12 mouse cellular contexts compared by ENCODE assay signal in genomic region chr13:73490564-73491170, GRCm38 (mm10). TPM values are rescaled to one million over a fixed set of nuclear protein-coding genes. Genes with fewer than 3 reads are reported as not detected.
DNase-seq lines count a peak whose midpoint lies in the region; ATAC-seq and TF ChIP-seq lines count a peak whose summit lies in the region.
"Had no signal": no experiment of that assay in that cellular context is flagged by ENCODE, and none has a peak within 500 bp of the region (broad histone marks: within the 10 kb centered on the region; RNA-seq: fewer than 3 reads in every experiment).

No protein-coding gene starts in this region.

- no peak overlapping the region for H3K9ac ChIP-seq in neural tube, embryonic 13.5 days
- H3K9ac ChIP-seq in neural tube, embryonic 15.5 days (replicated peaks), result no peak overlapping the region
- H3K9ac ChIP-seq: heart, embryonic 15.5 days had no signal

- no peaks in the 10 kb centered on the region for H3K27me3 ChIP-seq in neural tube, embryonic 13.5 days
- H3K27me3 ChIP-seq in neural tube, embryonic 15.5 days (replicated peaks), result no peaks in the 10 kb centered on the region
- no peaks in the 10 kb centered on the region for H3K27me3 ChIP-seq in cerebellum, adult 2 months (ENCODE audit: control insufficient read depth, insufficient read depth, low read length)
- H3K27me3 ChIP-seq: heart, embryonic 15.5 days had no signal

- no peaks in the 10 kb centered on the region for H3K9me3 ChIP-seq in neural tube, embryonic 13.5 days
- H3K9me3 ChIP-seq in neural tube, embryonic 15.5 days (replicated peaks), result no peaks in the 10 kb centered on the region
- H3K9me3 ChIP-seq: heart, embryonic 15.5 days had no signal

- H3K79me2 ChIP-seq in macrophage (ENCODE audit: inconsistent target), result no peaks in the 10 kb centered on the region

- ATAC-seq in neural tube, embryonic 13.5 days (ENCODE audit: low read depth), result 0 out of 2 replicates have a peak, but pooled peaks have one; percentile 63
- no peak for ATAC-seq in neural tube, embryonic 15.5 days (ENCODE audit: low FRiP score)

- TF ChIP-seq CTCF in cerebellum, adult 2 months (IDR thresholded peaks at IDR 0.05; ENCODE audit: borderline replicate concordance, insufficient read depth, low read depth, low read length), result no peak

- no peak overlapping the region for H3K4me3 ChIP-seq in neural tube, embryonic 13.5 days
- H3K4me3 ChIP-seq in neural tube, embryonic 15.5 days (replicated peaks), result no peak overlapping the region
- no peak overlapping the region for H3K4me3 ChIP-seq in cerebellum, adult 2 months (replicated peaks; ENCODE audit: insufficient read depth, low read depth, low read length)
- H3K4me3 ChIP-seq in macrophage (ENCODE audit: inconsistent target), result no peak overlapping the region
- H3K4me3 ChIP-seq: heart, embryonic 15.5 days had no signal

- peak overlapping the region; percentile 54 for H3K27ac ChIP-seq in neural tube, embryonic 13.5 days (replicated peaks)
- H3K27ac ChIP-seq in neural tube, embryonic 15.5 days (replicated peaks), result no peak overlapping the region
- no peak overlapping the region for H3K27ac ChIP-seq in cerebellum, adult 2 months (ENCODE audit: insufficient read depth, low read length)
- H3K27ac ChIP-seq in macrophage, result peak overlapping the region; percentile 51
- H3K27ac ChIP-seq: heart, embryonic 15.5 days had no signal

- DNase-seq in frontal cortex, postnatal 36 days (ENCODE audit: low spot score in 2 of 2), result peak; percentile 28 to 56
- no peak for DNase-seq in frontal cortex, postnatal 25 days (ENCODE audit: low spot score in 2 of 2)
- peak; percentile 76 to 85 for DNase-seq in cerebellum, adult 2 months
- no peak for DNase-seq in adrenal gland, postnatal 10 days
- no peak for DNase-seq in adrenal gland, postnatal 25 days
- DNase-seq: lung, adult 2 months had no signal

- H3K36me3 ChIP-seq in neural tube, embryonic 13.5 days, result peaks cover 87% of the 10 kb centered on the region
- H3K36me3 ChIP-seq in neural tube, embryonic 15.5 days, result peaks cover 75% of the 10 kb centered on the region
- H3K36me3 ChIP-seq in macrophage (ENCODE audit: inconsistent target), result peaks cover 20% of the 10 kb centered on the region

- no peak overlapping the region for H3K4me2 ChIP-seq in neural tube, embryonic 13.5 days
- no peak overlapping the region for H3K4me2 ChIP-seq in neural tube, embryonic 15.5 days
- H3K4me2 ChIP-seq: heart, embryonic 15.5 days had no signal

- H3K4me1 ChIP-seq in neural tube, embryonic 13.5 days (replicated peaks), result peaks cover 16% of the 10 kb centered on the region; the same call in 1 of the 2 replicates
- no peaks in the 10 kb centered on the region for H3K4me1 ChIP-seq in neural tube, embryonic 15.5 days
- H3K4me1 ChIP-seq in cerebellum, adult 2 months (ENCODE audit: control insufficient read depth, insufficient read depth, low read length), result peaks cover 6% of the 10 kb centered on the region

- no peak for TF ChIP-seq POLR2A in cerebellum, adult 2 months (IDR thresholded peaks at IDR 0.05; ENCODE audit: borderline replicate concordance, insufficient read depth, low read length)

- 75% methylated on average over 8 of the region's 8 CpGs for WGBS in neural tube, embryonic 13.5 days
- 68% methylated on average over 8 of the region's 8 CpGs for WGBS in neural tube, embryonic 15.5 days
- 30% methylated on average over 8 of the region's 8 CpGs for WGBS in cerebellum, adult 2 months
- 56% methylated on average over 8 of the region's 8 CpGs for WGBS in macrophage (ENCODE audit: missing documents)

RNA-seq across cellular contexts. Expression of gene Lpcat1, which starts 23.7 kb away (rescaled TPM):
- polyA plus RNA-seq in neural tube, embryonic 13.5 days (2015; fragmentation: Nextera tagmentation; extraction: Ambion mirVana), result 51.7 and 55.0 TPM in 2 replicates
- 51.7 and 62.6 TPM in 2 replicates for polyA plus RNA-seq in neural tube, embryonic 15.5 days (2015; fragmentation: Nextera tagmentation; extraction: Ambion mirVana)
- polyA plus RNA-seq in cerebellum, adult 2 months (2012; rRNA removed), result 38.4 and 38.8 TPM in 2 replicates
- 100 to 1,000 TPM in 10 of 26 experiments, 10 to 100 TPM in 16; 55.7 to 372 (median 82.7) TPM for total RNA-seq in macrophage (2018; cell fraction: chromatin; rRNA removed)
- total RNA-seq in macrophage (2018; cell fraction: cytosol; rRNA removed), result 10 to 100 TPM; 15.6 to 43.8 (median 25.6) TPM
- 100 to 1,000 TPM in 6 of 26 experiments, 10 to 100 TPM in 20; 37.8 to 160 (median 59.7) TPM for total RNA-seq in macrophage (2018; cell fraction: nucleus; rRNA removed)
- 18.3 to 26.7 TPM (median 26.4 TPM) in 3 replicates for polyA plus RNA-seq in macrophage (2018)
- total RNA-seq in adrenal gland, postnatal 10 days (2021), result 10 to 100 TPM; 17.0 to 20.4 TPM
- total RNA-seq in adrenal gland, postnatal 25 days (2021), result 12.7 and 20.9 TPM in 2 replicates

RNA-seq across cellular contexts. Expression of gene Slc6a3, which starts 45.9 kb away (rescaled TPM):
- polyA plus RNA-seq in neural tube, embryonic 13.5 days (2015; fragmentation: Nextera tagmentation; extraction: Ambion mirVana), result 0.13 TPM in 1 of 2 replicates, not detected in the other
- 0.10 and 0.15 TPM in 2 replicates for polyA plus RNA-seq in neural tube, embryonic 15.5 days (2015; fragmentation: Nextera tagmentation; extraction: Ambion mirVana)
- polyA plus RNA-seq in cerebellum, adult 2 months (2012; rRNA removed), result 0.03 and 0.05 TPM in 2 replicates
- total RNA-seq in macrophage (2018; cell fraction: chromatin; rRNA removed), result not detected
- not detected for total RNA-seq in macrophage (2018; cell fraction: cytosol; rRNA removed)
- not detected for total RNA-seq in macrophage (2018; cell fraction: nucleus; rRNA removed)
- not detected in 3 replicates for polyA plus RNA-seq in macrophage (2018)
- total RNA-seq in adrenal gland, postnatal 10 days (2021), result not detected
- total RNA-seq in adrenal gland, postnatal 25 days (2021), result 0.12 TPM in 1 of 2 replicates, not detected in the other
- total RNA-seq: monocyte, adult 5-6 weeks had no signal
- polyA plus RNA-seq: kidney, embryonic 14.5 days had no signal

Comparison
In these comparisons a context has a peak if more than half of its experiments do, and no peak if none do; other contexts are left out.
1. DNase-seq: peak in frontal cortex, postnatal 36 days (2 of 2) and cerebellum, adult 2 months (2 of 2); none in frontal cortex, postnatal 25 days (0 of 2), adrenal gland, postnatal 10 days (single experiment) and adrenal gland, postnatal 25 days (single experiment).
2. H3K27ac ChIP-seq: peak in neural tube, embryonic 13.5 days (single experiment) and macrophage (single experiment); none in neural tube, embryonic 15.5 days (single experiment) and cerebellum, adult 2 months (single experiment).